Mouse (Mus musculus): ENCODE data around the gene 5031439G07Rik. TPM values are rescaled to one million over a fixed set of nuclear protein-coding genes. Genes with fewer than 3 reads are reported as not detected.

Gene 5031439G07Rik
- polyA plus RNA-seq, 1 experiment, result 15.9 TPM

DNA sequence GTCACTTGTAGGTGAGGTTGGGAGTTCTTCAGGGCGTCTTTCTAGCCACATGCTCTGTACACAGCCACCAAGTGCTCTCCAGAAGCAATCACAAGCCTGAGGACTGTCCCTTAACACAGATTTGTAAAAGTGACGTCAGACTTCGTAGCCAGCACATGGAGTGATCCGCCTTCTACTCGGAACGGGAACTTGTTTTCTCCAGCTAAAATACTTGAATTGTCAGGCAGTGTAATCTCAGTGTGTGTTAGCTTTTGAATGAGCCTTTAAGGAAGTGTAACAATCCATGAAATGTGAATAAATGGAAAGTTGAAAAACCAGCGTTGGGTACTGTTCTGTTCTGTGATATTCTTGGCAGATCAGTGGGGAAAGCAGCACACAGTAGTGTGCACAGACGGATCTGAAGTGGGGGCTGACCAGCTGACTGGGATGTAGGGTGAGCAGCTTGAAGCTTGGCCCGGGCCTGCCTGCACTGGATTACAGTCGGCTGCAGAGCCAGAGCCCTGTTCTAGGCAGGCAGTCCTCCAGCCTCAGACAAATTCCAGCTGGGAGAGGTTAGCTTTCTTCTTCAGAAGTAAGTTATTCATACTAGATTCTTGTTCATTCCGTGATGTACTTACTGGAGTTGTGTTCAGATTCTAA is 45.6 kb downstream of the 5031439G07Rik start:
- no peak for DNase-seq
- Histone ChIP-seq H3K27ac (ENCODE audit: control insufficient read depth, insufficient read depth, low read length) (no peak overlapping the region), H3K4me1 (replicated peaks; ENCODE audit: control insufficient read depth, insufficient read depth, low read length) (no peaks in the 10 kb centered on the region), H3K36me3 (ENCODE audit: control insufficient read depth, insufficient read depth, low read length) (peaks cover 39% of the 10 kb centered on the region), H3K4me3 (ENCODE audit: control insufficient read depth, insufficient read depth, low read length) (no peak overlapping the region), H3K27me3 (ENCODE audit: control insufficient read depth, insufficient read depth, low read length) (no peaks in the 10 kb centered on the region)
- WGBS, result 94% methylated on average over 11 of the region's 11 CpGs
- no peak for TF ChIP-seq POLR2A (IDR thresholded peaks at IDR 0.05; ENCODE audit: control insufficient read depth, extremely low read depth, insufficient read depth, low read length, poor library complexity)
- TF ChIP-seq CTCF (IDR thresholded peaks at IDR 0.05; ENCODE audit: borderline replicate concordance, control insufficient read depth, extremely low read depth, insufficient read depth, low read length, poor library complexity), result no peak

DNA sequence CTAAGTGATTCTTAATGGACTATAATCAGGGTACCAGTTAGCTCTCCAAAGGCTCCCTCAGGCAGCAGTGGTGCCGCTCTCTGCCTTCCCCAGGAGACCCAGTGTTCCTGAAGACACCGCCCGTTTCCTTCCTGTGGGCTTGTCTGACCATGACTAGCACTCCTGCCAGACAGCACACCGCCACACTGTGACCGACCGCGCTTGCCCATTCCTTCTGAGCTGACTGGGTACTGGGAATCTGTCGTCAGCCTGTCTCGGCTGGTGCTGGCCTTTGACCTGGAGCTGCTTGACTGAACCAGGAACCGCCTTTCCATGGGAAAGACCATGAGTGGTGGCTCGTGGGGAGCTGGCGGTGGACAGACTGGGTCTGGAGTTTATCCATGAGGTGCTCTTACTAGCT is 48.2 kb downstream of the 5031439G07Rik start:
- 88% methylated on average over 12 of the region's 12 CpGs for WGBS
- no peak for DNase-seq
- Histone ChIP-seq H3K4me3 (ENCODE audit: control insufficient read depth, insufficient read depth, low read length) (no peak overlapping the region), H3K4me1 (replicated peaks; ENCODE audit: control insufficient read depth, insufficient read depth, low read length) (no peaks in the 10 kb centered on the region), H3K27ac (ENCODE audit: control insufficient read depth, insufficient read depth, low read length) (no peak overlapping the region), H3K27me3 (ENCODE audit: control insufficient read depth, insufficient read depth, low read length) (no peaks in the 10 kb centered on the region), H3K36me3 (ENCODE audit: control insufficient read depth, insufficient read depth, low read length) (peaks cover 66% of the 10 kb centered on the region)
- TF ChIP-seq CTCF (IDR thresholded peaks at IDR 0.05; ENCODE audit: borderline replicate concordance, control insufficient read depth, extremely low read depth, insufficient read depth, low read length, poor library complexity), result no peak

DNA sequence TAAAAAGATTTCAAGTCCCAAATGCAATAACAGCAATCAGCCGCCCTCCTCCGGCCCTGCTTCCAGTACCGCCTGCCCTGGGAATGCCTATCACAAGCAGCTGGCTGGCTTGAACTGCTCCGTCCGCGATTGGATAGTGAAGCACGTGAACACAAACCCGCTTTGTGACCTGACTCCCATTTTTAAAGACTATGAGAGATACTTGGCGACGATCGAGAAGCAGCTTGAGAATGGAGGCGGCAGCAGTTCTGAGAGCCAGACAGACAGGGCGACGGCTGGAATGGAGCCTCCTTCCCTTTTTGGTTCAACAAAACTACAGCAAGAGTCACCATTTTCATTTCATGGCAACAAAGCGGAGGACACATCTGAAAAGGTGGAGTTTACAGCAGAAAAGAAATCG is 53.5 kb downstream of the 5031439G07Rik start:
- Histone ChIP-seq H3K4me3 (ENCODE audit: control insufficient read depth, insufficient read depth, low read length) (no peak overlapping the region), H3K27me3 (ENCODE audit: control insufficient read depth, insufficient read depth, low read length) (no peaks in the 10 kb centered on the region), H3K4me1 (replicated peaks; ENCODE audit: control insufficient read depth, insufficient read depth, low read length) (no peaks in the 10 kb centered on the region), H3K27ac (ENCODE audit: control insufficient read depth, insufficient read depth, low read length) (no peak overlapping the region), H3K36me3 (ENCODE audit: control insufficient read depth, insufficient read depth, low read length) (peaks cover 99% of the 10 kb centered on the region)
- TF ChIP-seq POLR2A (IDR thresholded peaks at IDR 0.05; ENCODE audit: control insufficient read depth, extremely low read depth, insufficient read depth, low read length, poor library complexity) (no peak), CTCF (IDR thresholded peaks at IDR 0.05; ENCODE audit: borderline replicate concordance, control insufficient read depth, extremely low read depth, insufficient read depth, low read length, poor library complexity) (no peak)
- 96% methylated on average over 16 of the region's 16 CpGs for WGBS
- DNase-seq, result no peak

DNA sequence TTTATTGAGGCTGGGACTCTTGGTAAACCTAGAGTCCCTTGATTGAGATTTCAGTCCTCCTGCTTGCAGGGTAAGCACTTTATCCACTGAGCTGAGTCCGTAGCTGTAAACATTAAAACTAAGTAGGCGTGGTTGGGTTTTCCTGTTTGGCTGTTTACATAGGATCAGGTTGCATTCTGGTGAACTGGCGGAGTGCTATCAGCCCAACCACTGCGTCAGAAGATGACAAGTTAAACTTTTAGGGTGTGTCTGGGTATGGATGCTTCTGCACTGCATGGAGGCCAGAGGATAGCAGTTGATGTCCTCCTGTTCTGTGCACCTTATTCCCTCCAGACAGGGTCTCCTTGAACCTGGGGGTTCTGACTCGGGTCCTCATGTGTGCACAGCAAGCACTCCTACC is 56.0 kb downstream of the 5031439G07Rik start:
- 93% methylated on average over 5 of the region's 5 CpGs for WGBS
- Histone ChIP-seq H3K27ac (ENCODE audit: control insufficient read depth, insufficient read depth, low read length) (no peak overlapping the region), H3K4me1 (replicated peaks; ENCODE audit: control insufficient read depth, insufficient read depth, low read length) (no peaks in the 10 kb centered on the region), H3K4me3 (ENCODE audit: control insufficient read depth, insufficient read depth, low read length) (no peak overlapping the region), H3K36me3 (ENCODE audit: control insufficient read depth, insufficient read depth, low read length) (peaks cover 96% of the 10 kb centered on the region), H3K27me3 (ENCODE audit: control insufficient read depth, insufficient read depth, low read length) (no peaks in the 10 kb centered on the region)
- DNase-seq, result no peak
- TF ChIP-seq POLR2A (IDR thresholded peaks at IDR 0.05; ENCODE audit: control insufficient read depth, extremely low read depth, insufficient read depth, low read length, poor library complexity), result no peak
- TF ChIP-seq CTCF (IDR thresholded peaks at IDR 0.05; ENCODE audit: borderline replicate concordance, control insufficient read depth, extremely low read depth, insufficient read depth, low read length, poor library complexity), result no peak

DNA sequence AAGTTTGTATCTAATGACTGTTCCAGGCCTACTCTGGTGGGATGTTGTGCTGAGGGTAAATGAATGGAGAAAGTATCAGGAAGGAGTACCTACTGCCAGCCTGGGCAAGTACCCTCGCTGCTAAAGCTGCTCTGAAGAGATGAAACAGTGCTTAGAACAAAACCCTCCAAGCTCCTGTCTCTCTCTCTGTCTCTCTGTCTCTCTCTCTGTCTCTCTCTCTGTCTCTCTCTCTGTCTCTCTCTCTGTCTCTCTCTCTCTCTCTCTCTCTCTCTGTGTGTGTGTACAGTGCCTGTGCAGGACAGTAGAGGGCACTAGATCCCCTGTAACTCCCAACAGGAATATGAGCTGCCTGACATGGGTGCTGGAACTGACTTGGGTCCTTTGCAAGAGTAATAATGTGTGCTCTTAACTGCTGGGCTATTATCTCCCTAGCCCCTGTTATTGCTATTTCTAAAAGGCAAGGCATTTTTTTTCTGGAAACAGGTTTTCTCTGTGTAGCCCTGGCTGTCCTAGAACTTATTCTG is 62.8 kb downstream of the 5031439G07Rik start:
- 79% methylated on average over 1 of the region's 1 CpGs for WGBS
- Histone ChIP-seq H3K36me3 (ENCODE audit: control insufficient read depth, insufficient read depth, low read length) (peaks cover 31% of the 10 kb centered on the region), H3K27me3 (ENCODE audit: control insufficient read depth, insufficient read depth, low read length) (no peaks in the 10 kb centered on the region), H3K27ac (ENCODE audit: control insufficient read depth, insufficient read depth, low read length) (no peak overlapping the region), H3K4me3 (ENCODE audit: control insufficient read depth, insufficient read depth, low read length) (no peak overlapping the region), H3K4me1 (replicated peaks; ENCODE audit: control insufficient read depth, insufficient read depth, low read length) (peaks cover 2% of the 10 kb centered on the region; the same call in 1 of the 2 replicates)
- no peak for DNase-seq
- no peak for TF ChIP-seq CTCF (IDR thresholded peaks at IDR 0.05; ENCODE audit: borderline replicate concordance, control insufficient read depth, extremely low read depth, insufficient read depth, low read length, poor library complexity)
- TF ChIP-seq POLR2A (IDR thresholded peaks at IDR 0.05; ENCODE audit: control insufficient read depth, extremely low read depth, insufficient read depth, low read length, poor library complexity), result no peak

DNA sequence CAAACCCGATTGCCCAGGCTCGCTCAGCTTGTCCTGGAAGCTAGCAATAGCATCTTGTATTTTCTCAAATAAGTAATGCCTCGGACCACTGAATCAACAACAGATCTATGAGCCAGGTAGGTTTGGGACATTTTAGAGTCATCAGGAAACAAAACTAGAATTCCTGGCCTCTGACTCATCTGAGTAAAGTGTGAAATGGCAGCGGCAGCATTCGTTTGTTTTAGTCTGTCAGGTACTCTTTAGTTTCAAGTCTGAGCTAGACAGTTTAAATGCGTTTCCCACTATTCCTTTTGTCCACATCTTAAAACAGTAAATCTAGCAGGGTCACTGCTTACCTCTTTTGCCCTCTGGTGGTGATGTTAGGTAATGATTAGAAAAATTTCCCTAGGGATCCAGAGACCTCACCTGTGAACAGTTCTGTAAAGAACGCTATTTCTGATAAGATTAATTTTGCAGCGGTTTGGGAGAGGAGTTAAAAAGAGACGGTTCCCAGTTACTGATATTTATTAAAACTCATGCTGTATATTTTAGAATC is 63.5 kb downstream of the 5031439G07Rik start:
- TF ChIP-seq CTCF (IDR thresholded peaks at IDR 0.05; ENCODE audit: borderline replicate concordance, control insufficient read depth, extremely low read depth, insufficient read depth, low read length, poor library complexity), result no peak
- TF ChIP-seq POLR2A (IDR thresholded peaks at IDR 0.05; ENCODE audit: control insufficient read depth, extremely low read depth, insufficient read depth, low read length, poor library complexity), result no peak
- DNase-seq, result peak; percentile 18
- H3K4me3 ChIP-seq (ENCODE audit: control insufficient read depth, insufficient read depth, low read length), result no peak overlapping the region

More for the DNA sequence above, 63.5 kb downstream of the 5031439G07Rik start:
- Histone ChIP-seq H3K27ac (ENCODE audit: control insufficient read depth, insufficient read depth, low read length) (no peak overlapping the region), H3K4me1 (replicated peaks; ENCODE audit: control insufficient read depth, insufficient read depth, low read length) (peaks cover 2% of the 10 kb centered on the region; the same call in 1 of the 2 replicates), H3K27me3 (ENCODE audit: control insufficient read depth, insufficient read depth, low read length) (no peaks in the 10 kb centered on the region), H3K36me3 (ENCODE audit: control insufficient read depth, insufficient read depth, low read length) (peaks cover 24% of the 10 kb centered on the region)
- 27% methylated on average over 9 of the region's 9 CpGs for WGBS
